ENCODE assay signal across 25 mouse cellular contexts in the genomic region with DNA sequence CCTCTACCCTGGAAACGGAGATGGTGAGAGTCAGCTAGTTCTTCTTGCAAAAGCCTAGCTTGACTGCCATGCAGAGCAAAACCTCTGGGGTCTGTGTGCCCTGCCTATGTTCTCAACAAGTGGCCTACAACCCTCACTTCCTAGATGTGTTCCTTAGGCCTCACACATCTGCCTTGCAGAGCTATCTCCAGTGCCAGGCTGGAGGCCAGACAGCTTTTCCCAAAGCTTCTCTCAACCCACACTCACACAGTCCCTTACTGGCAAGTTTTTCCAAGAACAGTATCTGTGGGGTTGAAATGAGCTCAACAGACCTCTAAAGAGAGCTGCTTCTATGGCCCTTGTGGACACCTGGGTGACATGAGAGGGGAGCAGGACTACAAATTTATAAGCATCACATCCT. TPM values are rescaled to one million over a fixed set of nuclear protein-coding genes. Genes with fewer than 3 reads are reported as not detected.
"Had no signal": no experiment of that assay in that cellular context is flagged by ENCODE, and none has a peak within 500 bp of the region (broad histone marks: within the 10 kb centered on the region; RNA-seq: fewer than 3 reads in every experiment).

No protein-coding gene starts in this region.

RNA-seq across cellular contexts. Expression of a gene that starts 3.4 kb away (rescaled TPM):
- polyA plus RNA-seq: heart, embryonic 10.5 days; heart, embryonic 11.5 days; heart, embryonic 12.5 days; heart, embryonic 13.5 days; heart, embryonic 14.5 days; heart, embryonic 15.5 days; heart, embryonic 16.5 days; heart, postnatal 0 days; hindbrain, embryonic 10.5 days; hindbrain, embryonic 11.5 days; hindbrain, embryonic 12.5 days; hindbrain, embryonic 13.5 days; hindbrain, embryonic 14.5 days; hindbrain, embryonic 15.5 days; hindbrain, embryonic 16.5 days; hindbrain, postnatal 0 days; inflammation-experienced regulatory T-cells, adult 6 months; intestine, embryonic 14.5 days; intestine, postnatal 0 days; kidney, adult 2 months; kidney, embryonic 14.5 days; kidney, embryonic 15.5 days; kidney, embryonic 16.5 days; kidney, postnatal 0 days; large intestine, adult 2 months had no signal

RNA-seq across cellular contexts. Expression of a gene that starts 51.9 kb away (rescaled TPM):
- polyA plus RNA-seq: heart, embryonic 10.5 days; heart, embryonic 11.5 days; heart, embryonic 12.5 days; heart, embryonic 13.5 days; heart, embryonic 14.5 days; heart, embryonic 15.5 days; heart, embryonic 16.5 days; heart, postnatal 0 days; hindbrain, embryonic 10.5 days; hindbrain, embryonic 11.5 days; hindbrain, embryonic 12.5 days; hindbrain, embryonic 13.5 days; hindbrain, embryonic 14.5 days; hindbrain, embryonic 15.5 days; hindbrain, embryonic 16.5 days; hindbrain, postnatal 0 days; inflammation-experienced regulatory T-cells, adult 6 months; intestine, embryonic 14.5 days; intestine, postnatal 0 days; kidney, adult 2 months; kidney, embryonic 14.5 days; kidney, embryonic 15.5 days; kidney, embryonic 16.5 days; kidney, postnatal 0 days; large intestine, adult 2 months had no signal
